Mouse (Mus musculus): ENCODE results near the gene Lrrfip2. TPM values are rescaled to one million over a fixed set of nuclear protein-coding genes. Genes with fewer than 3 reads are reported as not detected.

Gene Lrrfip2
- polyA plus RNA-seq, 1 experiment from 2014 or later = 35.9 TPM

- H3K9ac ChIP-seq = no peak overlapping the region
- H3K4me3 ChIP-seq (replicated peaks) = no peak overlapping the region
- no peak overlapping the region for H3K4me2 ChIP-seq
- H3K27me3 ChIP-seq = no peaks in the 10 kb centered on the region
- H3K27ac ChIP-seq = no peak overlapping the region
- ATAC-seq (replicated peaks; ENCODE audit: low FRiP score) = no peak
- H3K4me1 ChIP-seq = peaks cover 25% of the 10 kb centered on the region
- no peaks in the 10 kb centered on the region; the same call in 1 of the 2 replicates for H3K36me3 ChIP-seq
- 88% methylated on average over 7 of the region's 7 CpGs for WGBS
- H3K9me3 ChIP-seq (replicated peaks) = no peaks in the 10 kb centered on the region
These were observed 28.9 kb downstream of the Lrrfip2 start for GRCm38 (mm10) chr9:111146216-111146798.

- 60% methylated on average over 2 of the region's 2 CpGs for WGBS
- Histone ChIP-seq H3K27me3 (no peaks in the 10 kb centered on the region), H3K9ac (no peak overlapping the region), H3K36me3 (no peaks in the 10 kb centered on the region), H3K27ac (no peak overlapping the region), H3K9me3 (replicated peaks) (no peaks in the 10 kb centered on the region), H3K4me2 (no peak overlapping the region), H3K4me1 (peaks cover 25% of the 10 kb centered on the region), H3K4me3 (replicated peaks) (no peak overlapping the region)
- no peak for ATAC-seq (replicated peaks; ENCODE audit: low FRiP score)
These were observed 30.6 kb downstream of the Lrrfip2 start for GRCm38 (mm10) chr9:111148006-111148405.

GRCm38 (mm10) chr9:111148414-111148813 is 31.0 kb downstream of the Lrrfip2 start:
- no peak overlapping the region for H3K4me3 ChIP-seq (replicated peaks)
- ATAC-seq (replicated peaks; ENCODE audit: low FRiP score) = no peak
- H3K4me1 ChIP-seq = peaks cover 25% of the 10 kb centered on the region
- WGBS = 43% methylated on average over 2 of the region's 2 CpGs
- H3K9ac ChIP-seq = no peak overlapping the region
- no peak overlapping the region for H3K4me2 ChIP-seq
- no peaks in the 10 kb centered on the region for H3K36me3 ChIP-seq
- H3K27ac ChIP-seq = peak overlapping the region; percentile 39; the same call in 1 of the 2 replicates
- no peaks in the 10 kb centered on the region for H3K27me3 ChIP-seq
- H3K9me3 ChIP-seq (replicated peaks) = no peaks in the 10 kb centered on the region

GRCm38 (mm10) chr9:111149188-111149945 is 32.0 kb downstream of the Lrrfip2 start:
- Histone ChIP-seq H3K4me1 (peaks cover 25% of the 10 kb centered on the region), H3K4me2 (no peak overlapping the region), H3K27ac (peak overlapping the region; percentile 39; the same call in 1 of the 2 replicates), H3K4me3 (replicated peaks) (no peak overlapping the region), H3K9ac (no peak overlapping the region), H3K36me3 (no peaks in the 10 kb centered on the region), H3K27me3 (no peaks in the 10 kb centered on the region), H3K9me3 (replicated peaks) (no peaks in the 10 kb centered on the region)
- ATAC-seq (replicated peaks; ENCODE audit: low FRiP score) = peak; percentile 82
- WGBS = 30% methylated on average over 5 of the region's 5 CpGs

DNA sequence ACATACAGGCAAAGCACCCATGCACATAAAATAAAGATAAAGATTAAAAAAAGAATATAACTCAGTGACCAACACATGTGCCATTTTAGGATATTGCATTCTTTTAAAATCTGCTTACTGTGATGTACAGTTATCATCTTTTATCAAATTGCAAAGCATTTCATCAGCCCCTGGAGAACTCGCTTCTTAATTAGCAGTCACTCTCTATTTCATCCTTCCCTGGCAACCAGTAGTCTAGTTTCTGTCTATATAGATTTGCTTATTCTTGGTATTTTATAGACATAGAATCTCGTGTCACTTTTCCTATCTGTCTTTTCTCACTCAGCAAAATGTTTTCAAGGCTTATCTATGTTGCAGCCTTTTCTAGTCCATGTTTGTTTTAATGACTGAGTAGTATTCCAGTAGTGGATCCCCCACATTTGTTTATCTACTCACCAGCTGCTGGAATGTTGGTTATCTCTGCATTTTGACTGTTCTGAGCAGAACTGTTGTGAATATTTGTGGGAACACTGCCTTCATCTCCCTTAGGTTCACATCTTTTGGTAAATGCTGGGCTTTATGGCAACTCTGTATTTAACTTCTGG is 35.0 kb downstream of the Lrrfip2 start:
- ATAC-seq (replicated peaks; ENCODE audit: low FRiP score) = no peak
- Histone ChIP-seq H3K9ac (no peak overlapping the region), H3K27ac (no peak overlapping the region), H3K9me3 (replicated peaks) (no peaks in the 10 kb centered on the region), H3K4me2 (no peak overlapping the region), H3K4me1 (peaks cover 22% of the 10 kb centered on the region), H3K36me3 (no peaks in the 10 kb centered on the region), H3K27me3 (no peaks in the 10 kb centered on the region), H3K4me3 (replicated peaks) (no peak overlapping the region)
- whole genome bisulfite sequencing = 89% methylated on average over 2 of the region's 2 CpGs

DNA sequence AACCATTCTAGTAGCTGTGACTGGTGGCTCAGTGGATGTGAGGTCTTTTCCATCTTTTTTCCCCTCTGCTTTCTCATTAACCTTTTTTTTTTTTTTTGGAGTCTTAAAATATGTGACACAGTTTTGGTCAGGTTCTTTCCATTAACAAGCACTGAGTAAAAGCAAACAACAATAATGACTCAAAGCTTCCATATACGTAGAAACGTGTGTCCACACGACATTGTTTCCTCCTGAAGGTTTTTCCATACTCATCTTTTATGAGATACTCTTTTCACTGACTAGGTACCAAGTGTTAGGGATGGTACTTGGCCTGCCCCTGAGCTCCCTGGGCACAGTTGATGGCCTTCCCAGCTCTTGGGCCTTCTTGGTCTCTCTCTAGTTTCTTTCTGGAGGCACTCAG is 35.6 kb downstream of the Lrrfip2 start:
- no peak for ATAC-seq (replicated peaks; ENCODE audit: low FRiP score)
- Histone ChIP-seq H3K27ac (no peak overlapping the region), H3K9me3 (replicated peaks) (no peaks in the 10 kb centered on the region), H3K36me3 (no peaks in the 10 kb centered on the region), H3K9ac (no peak overlapping the region), H3K4me2 (no peak overlapping the region), H3K4me1 (peaks cover 20% of the 10 kb centered on the region), H3K27me3 (no peaks in the 10 kb centered on the region), H3K4me3 (replicated peaks) (no peak overlapping the region)
- 93% methylated on average over 3 of the region's 3 CpGs for WGBS

GRCm38 (mm10) chr9:111155764-111156458 is 38.5 kb downstream of the Lrrfip2 start:
- no peak overlapping the region for H3K27ac ChIP-seq
- 93% methylated on average over 11 of the region's 11 CpGs for WGBS
- no peak overlapping the region for H3K4me2 ChIP-seq

GRCm38 (mm10) chr9:111159562-111159961 is 42.2 kb downstream of the Lrrfip2 start:
- Histone ChIP-seq H3K9ac (no peak overlapping the region), H3K27me3 (no peaks in the 10 kb centered on the region), H3K36me3 (peaks cover 17% of the 10 kb centered on the region), H3K4me2 (no peak overlapping the region), H3K4me3 (replicated peaks) (no peak overlapping the region), H3K4me1 (no peaks in the 10 kb centered on the region), H3K9me3 (replicated peaks) (no peaks in the 10 kb centered on the region), H3K27ac (no peak overlapping the region)
- 89% methylated on average over 1 of the region's 1 CpGs for WGBS
- no peak for ATAC-seq (replicated peaks; ENCODE audit: low FRiP score)

More at GRCm38 (mm10) chr9:111155764-111156458, 38.5 kb downstream of the Lrrfip2 start:
- H3K4me1 ChIP-seq = no peaks in the 10 kb centered on the region
- no peak for ATAC-seq (replicated peaks; ENCODE audit: low FRiP score)
- no peak overlapping the region for H3K9ac ChIP-seq
- H3K9me3 ChIP-seq (replicated peaks) = no peaks in the 10 kb centered on the region
- no peak overlapping the region for H3K4me3 ChIP-seq (replicated peaks)
- H3K36me3 ChIP-seq = no peaks in the 10 kb centered on the region
- no peaks in the 10 kb centered on the region for H3K27me3 ChIP-seq

GRCm38 (mm10) chr9:111161213-111161612 is 43.8 kb downstream of the Lrrfip2 start:
- Histone ChIP-seq H3K9ac (no peak overlapping the region), H3K4me1 (no peaks in the 10 kb centered on the region), H3K4me2 (no peak overlapping the region), H3K4me3 (replicated peaks) (no peak overlapping the region), H3K36me3 (peaks cover 17% of the 10 kb centered on the region), H3K27ac (no peak overlapping the region), H3K9me3 (replicated peaks) (no peaks in the 10 kb centered on the region), H3K27me3 (no peaks in the 10 kb centered on the region)
- no peak for ATAC-seq (replicated peaks; ENCODE audit: low FRiP score)
- WGBS = 74% methylated on average over 14 of the region's 14 CpGs

- no peak overlapping the region for H3K27ac ChIP-seq
- 84% methylated on average over 4 of the region's 4 CpGs for WGBS
These were observed 49.2 kb downstream of the Lrrfip2 start for GRCm38 (mm10) chr9:111166612-111167011.

DNA sequence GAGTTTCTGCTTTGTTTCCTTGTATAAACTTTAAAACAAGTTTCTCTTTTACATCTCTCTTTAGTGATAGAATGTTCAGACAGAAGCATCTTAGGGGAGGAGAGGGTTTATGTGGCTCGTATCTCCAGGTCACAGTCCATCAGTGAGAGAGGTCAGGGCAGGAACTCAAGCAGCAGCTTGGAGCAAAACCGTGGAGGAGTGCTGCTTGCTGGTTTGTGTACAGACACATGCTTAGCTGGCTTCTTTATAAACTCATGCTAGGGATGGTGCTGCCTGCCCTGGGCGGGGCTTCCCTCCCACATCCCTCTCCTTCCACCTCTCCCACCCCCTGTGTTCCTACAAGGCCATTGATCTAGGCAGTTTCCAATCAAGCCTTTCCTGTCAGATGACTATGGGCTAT is 53.0 kb downstream of the Lrrfip2 start:
- Histone ChIP-seq H3K9ac (no peak overlapping the region), H3K27me3 (no peaks in the 10 kb centered on the region), H3K4me2 (no peak overlapping the region), H3K27ac (no peak overlapping the region), H3K36me3 (no peaks in the 10 kb centered on the region), H3K9me3 (replicated peaks) (no peaks in the 10 kb centered on the region), H3K4me1 (0 out of 2 replicates have a peak, but pooled peaks cover 4% of the 10 kb centered on the region), H3K4me3 (replicated peaks) (no peak overlapping the region)
- 22% methylated on average over 3 of the region's 3 CpGs for WGBS
- peak; percentile 82 for ATAC-seq (replicated peaks; ENCODE audit: low FRiP score)

More at GRCm38 (mm10) chr9:111166612-111167011, 49.2 kb downstream of the Lrrfip2 start:
- H3K9me3 ChIP-seq (replicated peaks) = no peaks in the 10 kb centered on the region
- 0 out of 2 replicates have a peak, but pooled peaks cover 4% of the 10 kb centered on the region for H3K4me1 ChIP-seq
- H3K9ac ChIP-seq = no peak overlapping the region
- ATAC-seq (replicated peaks; ENCODE audit: low FRiP score) = no peak
- H3K4me2 ChIP-seq = no peak overlapping the region
- H3K4me3 ChIP-seq (replicated peaks) = no peak overlapping the region
- H3K27me3 ChIP-seq = no peaks in the 10 kb centered on the region
- peaks cover 14% of the 10 kb centered on the region; the same call in 1 of the 2 replicates for H3K36me3 ChIP-seq

- Histone ChIP-seq H3K9ac (no peak overlapping the region), H3K4me2 (no peak overlapping the region), H3K27me3 (no peaks in the 10 kb centered on the region), H3K27ac (no peak overlapping the region), H3K36me3 (no peaks in the 10 kb centered on the region), H3K4me1 (0 out of 2 replicates have a peak, but pooled peaks cover 4% of the 10 kb centered on the region), H3K4me3 (replicated peaks) (no peak overlapping the region), H3K9me3 (replicated peaks) (no peaks in the 10 kb centered on the region)
- ATAC-seq (replicated peaks; ENCODE audit: low FRiP score) = no peak
- 26% methylated on average over 5 of the region's 5 CpGs for WGBS
These were observed 56.7 kb downstream of the Lrrfip2 start for GRCm38 (mm10) chr9:111174071-111174470.
